Mouse (Mus musculus) neutrophil, adult 83 days (primary cell): ENCODE measurements around the gene Anapc5. TPM values are rescaled to one million over a fixed set of nuclear protein-coding genes. Genes with fewer than 3 reads are reported as not detected.

Experiments
- total RNA-seq, 2 experiments: library from RNA; stranded (reverse); gene quantifications; one replicate each; pipeline ENCODE4 v1.2.4; 2023

Gene Anapc5
- total RNA-seq = 100 to 1,000 TPM; 143 to 163 TPM

DNA sequence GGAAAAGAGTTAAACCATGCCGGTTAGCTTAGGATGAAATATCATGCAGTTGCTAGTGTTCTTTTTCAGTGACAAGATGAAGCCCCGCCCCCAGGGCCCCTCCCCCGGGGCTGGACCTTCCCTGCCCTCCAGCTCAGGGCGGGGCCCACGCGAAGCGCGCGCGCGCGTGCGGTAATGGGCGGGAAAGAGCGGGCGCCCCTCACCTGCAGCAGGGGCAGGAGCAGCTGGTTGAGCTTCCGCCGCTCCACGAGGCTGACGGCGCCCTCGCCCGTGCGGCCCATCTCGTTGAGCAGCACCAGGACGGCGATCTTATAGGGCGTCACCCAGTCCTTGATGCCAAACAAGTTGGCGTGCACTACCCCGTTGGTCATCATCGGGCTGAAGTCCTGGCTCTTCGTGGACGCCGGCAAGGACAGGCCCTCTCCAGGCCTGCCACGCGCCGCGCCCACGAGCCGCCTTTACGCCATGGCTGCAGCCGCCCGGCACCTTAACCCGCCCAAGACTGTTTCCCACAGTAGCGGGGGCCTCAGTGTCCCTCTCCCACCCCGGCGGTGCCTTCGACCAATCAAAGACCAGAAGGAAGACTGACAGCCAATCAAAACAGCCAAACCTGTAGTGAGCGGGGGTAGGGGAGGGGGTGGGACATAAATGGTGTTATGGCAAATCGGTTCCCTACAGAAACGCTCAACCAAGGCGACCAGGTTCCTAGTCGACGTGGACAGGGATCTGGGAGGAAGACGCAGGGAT is at the start of gene Anapc5:
Anapc5 (minus strand) TSS at position 563 of the 747 bp plus-strand sequence.

DNA sequence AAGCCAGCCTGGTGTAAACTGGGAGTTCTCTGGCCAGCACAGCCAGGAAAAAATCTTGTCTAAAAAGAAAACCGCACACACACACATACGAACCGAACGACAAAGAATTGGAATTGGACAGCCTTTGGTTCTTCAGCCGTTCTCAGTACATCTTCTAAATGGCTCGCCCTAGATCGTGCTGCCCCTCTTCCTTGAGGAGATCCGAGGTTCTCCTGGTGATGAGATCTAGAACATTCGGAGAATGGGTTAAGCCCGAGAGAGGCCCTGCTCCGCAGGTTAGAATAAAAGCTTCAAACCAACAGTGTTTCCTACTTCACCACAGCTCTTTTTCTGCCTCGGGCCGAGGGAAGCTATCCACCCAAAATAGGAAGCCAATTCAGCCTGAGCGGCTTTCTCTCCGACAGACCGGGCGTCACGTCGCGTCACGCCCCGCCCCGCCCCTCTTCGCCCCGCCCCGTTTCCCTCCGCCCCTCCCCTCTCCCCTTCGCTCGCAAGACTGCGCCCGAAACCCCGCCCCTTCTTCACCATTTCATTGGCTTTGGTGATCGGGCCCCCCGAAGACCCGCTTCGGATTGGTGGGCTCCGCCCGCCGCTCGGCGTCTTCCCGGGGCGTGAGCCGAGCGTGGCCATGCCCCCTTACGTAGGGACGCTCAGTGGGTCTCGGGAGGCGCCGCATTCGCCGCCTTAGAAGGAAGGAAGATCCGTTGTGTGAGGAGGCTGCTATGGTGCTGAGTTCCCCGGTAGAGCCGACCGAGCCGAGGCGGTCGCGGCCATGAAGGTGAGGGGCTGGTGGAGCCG is 28.6 kb upstream of the Anapc5 start, which contains the start of gene Rnf34:
Rnf34 (plus strand) TSS at position 528 of the 798 bp plus-strand sequence.

GRCm38 (mm10) chr5:122779277-122779834 is 41.8 kb downstream of the Anapc5 start, which contains the start of gene Camkk2:
Gene Camkk2, minus strand, starts transcription at chr5:122779409.

Other genes with a start within 250 kb of the Anapc5 start
- gene Ift81, start 206.8 kb downstream of the Anapc5 start, total RNA-seq = 1 to 10 TPM; 2.1 to 2.2 TPM
- gene P2rx7, start 177.4 kb downstream of the Anapc5 start, total RNA-seq = 10 to 100 TPM; 14.0 to 15.3 TPM
- 10 to 100 TPM; 17.5 to 27.6 TPM for gene P2rx4, start 113.8 kb downstream of the Anapc5 start, total RNA-seq
- 10 to 100 TPM; 76.7 to 79.6 TPM for gene Camkk2, start 41.9 kb downstream of the Anapc5 start, total RNA-seq
- 10 to 100 TPM; 23.9 to 26.9 TPM for gene Rnf34, start 28.7 kb upstream of the Anapc5 start, total RNA-seq
- gene Kdm2b, start 168.5 kb upstream of the Anapc5 start, total RNA-seq = 10 to 100 TPM; 28.4 to 29.4 TPM
- 10 to 100 TPM; 71.8 to 73.1 TPM for gene Orai1, start 193.7 kb upstream of the Anapc5 start, total RNA-seq
- not detected for gene Morn3, start 225.7 kb upstream of the Anapc5 start, total RNA-seq
- gene Tmem120b, start 247.1 kb upstream of the Anapc5 start, total RNA-seq = 1 to 10 TPM; 4.1 to 7.8 TPM